Mouse (Mus musculus) thymus, postnatal 36 days (tissue): ENCODE data around the gene Chadl.

Source experiments
- DNase-seq, 2 experiments: peaks; one replicate each; pipeline ENCODE4 v3.0.0; 2022; ENCODE audit warnings: mixed read lengths in 2 of 2

The Chadl gene

GRCm38 (mm10) chr15:81700161-81700560 lies 3.1 kb upstream of the Chadl start:
- DNase-seq, result no peak

GRCm38 (mm10) chr15:81698532-81698931 lies 1.4 kb upstream of the Chadl start:
- DNase-seq, result no peak

GRCm38 (mm10) chr15:81697847-81698246 lies 760 bp upstream of the Chadl start:
- DNase-seq, result peak in 1 of 2 experiments; percentile 28

GRCm38 (mm10) chr15:81694891-81695290 lies 2.2 kb downstream of the Chadl start:
- no peak for DNase-seq

- peak; percentile 77 for DNase-seq
Observed at GRCm38 (mm10) chr15:81693967-81694881, 2.9 kb downstream of the Chadl start.

GRCm38 (mm10) chr15:81693366-81693966 lies 3.6 kb downstream of the Chadl start:
- no peak for DNase-seq

GRCm38 (mm10) chr15:81680301-81680805 lies 16.7 kb downstream of the Chadl start:
- DNase-seq, result no peak

GRCm38 (mm10) chr15:81676637-81677036 lies 20.4 kb downstream of the Chadl start:
- no peak for DNase-seq

GRCm38 (mm10) chr15:81670231-81670640 lies 26.9 kb downstream of the Chadl start:
- DNase-seq, result peak in 1 of 2 experiments; percentile 34

GRCm38 (mm10) chr15:81666957-81667356 lies 30.1 kb downstream of the Chadl start:
- DNase-seq, result no peak

- peak; percentile 91 to 94 for DNase-seq
Observed at GRCm38 (mm10) chr15:81663697-81664561, 33.2 kb downstream of the Chadl start, which contains the start of gene L3mbtl2. Gene L3mbtl2 (plus strand): TSS chr15:81663889.

- DNase-seq, result no peak
Observed at GRCm38 (mm10) chr15:81663281-81663680, 33.8 kb downstream of the Chadl start.

GRCm38 (mm10) chr15:81661701-81662100 lies 35.4 kb downstream of the Chadl start:
- DNase-seq, result no peak

GRCm38 (mm10) chr15:81650636-81651035 lies 46.5 kb downstream of the Chadl start:
- DNase-seq, result no peak

- DNase-seq, result no peak
Observed at GRCm38 (mm10) chr15:81649516-81650455, 47.3 kb downstream of the Chadl start.
